Mouse (Mus musculus) hindbrain, embryonic 12.5 days (tissue): ENCODE measurements around the gene Enah. TPM values are rescaled to one million over a fixed set of nuclear protein-coding genes. Genes with fewer than 3 reads are reported as not detected.

ENCODE experiments used
- polyA plus RNA-seq: library from polyadenylated mRNA; unstranded; fragments of >200 nt; fragmentation: Nextera tagmentation; extraction: Ambion mirVana; gene quantifications from 2 replicates; pipeline ENCODE4 v1.2.1, GENCODE M21; 2016

Gene Enah
- polyA plus RNA-seq, 1 experiment from 2014 or later = 45.9 TPM

Other genes with a start within 250 kb of the Enah start
- gene Lbr, start 176.9 kb downstream of the Enah start, polyA plus RNA-seq = 95.2 and 98.0 TPM in 2 replicates
- gene Srp9, start 104.7 kb upstream of the Enah start, polyA plus RNA-seq = 158 and 167 TPM in 2 replicates
- gene Vmn1r1, start 144.5 kb upstream of the Enah start, polyA plus RNA-seq = not detected in 2 replicates